Mouse (Mus musculus) thymus, adult 2 months (tissue): ENCODE results near the gene Map4k5. TPM values are rescaled to one million over a fixed set of nuclear protein-coding genes. Genes with fewer than 3 reads are reported as not detected.

Experiments
- DNase-seq: peaks from one replicate; pipeline ENCODE4 v3.0.0; 2021
- H3K27ac ChIP-seq: fragments of 200-500 bp; 2 replicates; pipeline ENCODE4 v1.5.1; 2012; ENCODE audit warnings: low read length, control low read depth; ENCODE audit not compliant: control insufficient read depth, insufficient read depth
- H3K27me3 ChIP-seq: fragments of 200-500 bp; 2 replicates; pipeline ENCODE4 v1.6.1; 2012; ENCODE audit warnings: mild to moderate bottlenecking, low read length, moderate library complexity, mixed read lengths; ENCODE audit not compliant: control insufficient read depth, insufficient read depth
- H3K36me3 ChIP-seq: fragments of 200-500 bp; 2 replicates; pipeline ENCODE4 v1.6.1; 2012; ENCODE audit warnings: mild to moderate bottlenecking, low read length, moderate library complexity; ENCODE audit not compliant: control insufficient read depth, insufficient read depth
- H3K4me1 ChIP-seq: fragments of 200-500 bp; replicated peaks from 2 replicates; pipeline ENCODE4 v1.6.1; 2012; ENCODE audit warnings: low read length; ENCODE audit not compliant: control insufficient read depth, insufficient read depth
- H3K4me3 ChIP-seq: fragments of 200-500 bp; 2 replicates; pipeline ENCODE4 v1.5.1; 2012; ENCODE audit warnings: mild to moderate bottlenecking, low read length, control low read depth, moderate library complexity; ENCODE audit not compliant: control insufficient read depth, insufficient read depth
- CTCF ChIP-seq: fragments of 200-500 bp; IDR thresholded peaks from 2 replicates; pipeline ENCODE4 v1.5.1; 2012; ENCODE audit warnings: mild to moderate bottlenecking, control low read depth, low read length, moderate library complexity, borderline replicate concordance; ENCODE audit not compliant: control insufficient read depth, poor library complexity, insufficient read depth; ENCODE audit errors: extremely low read depth
- POLR2A ChIP-seq: fragments of 200-500 bp; IDR thresholded peaks from 2 replicates; pipeline ENCODE4 v1.6.1; 2012; ENCODE audit warnings: mild to moderate bottlenecking, low read length, control low read depth, moderate library complexity; ENCODE audit not compliant: control insufficient read depth, poor library complexity, insufficient read depth; ENCODE audit errors: extremely low read depth
- WGBS: fragments of 180-500 bp; shearing (Covaris S2); methylation state at CpG from one replicate; pipeline ENCODE4 v1.1.7; 2018; 5-methylcytosine and 5-hydroxymethylcytosine counted together
- polyA plus RNA-seq: library from polyadenylated mRNA; depleted of rRNA; stranded (reverse); fragments of >200 nt; gene quantifications from 2 replicates; pipeline ENCODE4 v1.2.3, GENCODE M21; 2012

Map4k5 gene
- polyA plus RNA-seq, 1 experiment: 11.3 TPM

DNA sequence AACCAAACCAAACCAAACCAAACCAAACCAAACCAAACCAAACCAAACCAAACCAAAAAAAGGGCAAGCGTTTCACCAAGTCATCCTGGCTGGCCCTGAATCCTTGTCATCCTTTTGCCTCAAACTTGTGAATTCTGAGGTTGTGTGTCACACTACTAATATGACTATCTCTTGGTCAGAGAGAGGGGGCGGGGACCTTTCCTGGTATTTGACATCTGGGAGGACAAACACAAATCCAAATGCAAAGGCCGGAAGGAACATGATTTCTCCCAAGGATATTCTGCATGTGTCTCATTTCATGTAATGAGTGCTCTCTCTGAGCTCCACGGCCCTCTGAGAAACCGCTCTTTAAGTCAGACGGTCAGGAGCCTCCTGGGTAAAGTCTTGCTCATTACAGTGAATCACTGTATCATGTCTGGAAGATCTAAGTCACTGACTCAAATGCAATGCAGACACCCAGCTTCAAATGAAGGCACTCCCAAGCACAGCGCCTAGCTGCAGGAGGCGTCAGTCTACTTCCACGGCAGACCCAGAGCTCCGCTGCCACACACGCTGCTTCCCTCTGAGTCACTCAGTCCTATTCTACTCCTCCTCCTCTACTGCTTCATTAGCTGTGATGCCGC, 58.9 kb downstream of the Map4k5 start:
- no peak for TF ChIP-seq CTCF
- TF ChIP-seq POLR2A: no peak
- H3K4me1 ChIP-seq: peaks cover 6% of the 10 kb centered on the region; the same call in 1 of the 2 replicates
- H3K4me3 ChIP-seq: no peak overlapping the region
- no peak for DNase-seq
- no peaks in the 10 kb centered on the region for H3K36me3 ChIP-seq
- H3K27me3 ChIP-seq: no peaks in the 10 kb centered on the region
- no peak overlapping the region for H3K27ac ChIP-seq
- WGBS: 96% methylated on average over 12 of the region's 12 CpGs

DNA sequence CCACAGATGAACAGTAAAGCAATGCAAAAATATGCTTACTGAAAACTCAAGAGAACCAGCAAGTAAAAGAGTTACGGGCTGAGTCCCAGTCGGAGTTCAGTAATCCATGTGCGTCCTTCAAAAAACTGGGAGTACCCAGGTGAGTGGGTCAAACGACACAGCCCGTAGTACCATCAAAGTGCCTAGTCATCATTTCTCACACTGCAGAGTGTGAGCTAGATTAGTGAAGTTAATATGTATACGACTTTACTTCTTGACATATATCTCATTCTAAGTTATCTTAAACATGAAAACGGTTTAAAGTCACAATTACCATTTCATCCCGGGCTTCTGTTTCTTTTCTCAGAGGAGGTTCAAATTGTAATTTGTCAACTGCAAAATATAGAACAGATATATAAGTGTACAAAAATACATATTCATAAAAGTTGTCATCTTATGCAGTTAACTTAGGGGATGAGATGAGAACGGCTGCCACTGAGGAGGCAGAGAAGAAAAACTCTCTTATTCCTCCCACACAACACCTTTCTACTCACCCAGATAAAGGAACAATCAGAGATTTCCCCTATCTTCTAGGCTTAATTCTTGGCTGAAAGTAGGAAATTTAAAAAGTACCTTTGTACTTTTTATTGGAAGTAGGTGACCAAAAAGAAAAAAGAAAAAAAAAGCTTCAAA, 61.6 kb downstream of the Map4k5 start:
- TF ChIP-seq CTCF (no peak), POLR2A (no peak)
- 97% methylated on average over 9 of the region's 9 CpGs for WGBS
- H3K36me3 ChIP-seq: peaks cover 3% of the 10 kb centered on the region

DNA sequence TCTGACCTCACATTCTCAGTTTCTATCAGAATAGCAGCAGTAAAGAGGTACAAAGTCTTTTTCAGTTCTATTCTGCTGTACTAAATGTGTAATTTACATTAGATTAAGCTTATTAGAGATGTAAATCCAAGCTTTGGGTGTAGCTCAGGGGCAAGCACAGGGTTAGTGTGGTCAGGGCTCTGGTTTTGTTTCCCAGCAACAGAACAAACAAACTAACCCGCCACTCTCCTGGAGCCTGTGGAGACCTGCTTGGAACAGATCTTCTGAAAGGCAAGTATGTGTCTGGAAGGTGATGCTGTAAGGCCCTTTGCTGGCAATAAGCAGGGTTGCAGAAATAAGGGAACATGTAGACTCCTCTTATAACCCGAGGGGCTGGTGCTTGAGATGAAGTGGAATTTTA, 64.8 kb downstream of the Map4k5 start:
- 83% methylated on average over 2 of the region's 2 CpGs for WGBS
- Histone ChIP-seq H3K4me1 (no peaks in the 10 kb centered on the region), H3K27me3 (no peaks in the 10 kb centered on the region), H3K27ac (no peak overlapping the region), H3K4me3 (no peak overlapping the region), H3K36me3 (peaks cover 16% of the 10 kb centered on the region)
- TF ChIP-seq POLR2A (no peak), CTCF (no peak)
- no peak for DNase-seq

More for the DNA sequence above, 61.6 kb downstream of the Map4k5 start:
- DNase-seq: no peak
- Histone ChIP-seq H3K4me1 (no peaks in the 10 kb centered on the region), H3K27me3 (no peaks in the 10 kb centered on the region), H3K27ac (no peak overlapping the region), H3K4me3 (no peak overlapping the region)

DNA sequence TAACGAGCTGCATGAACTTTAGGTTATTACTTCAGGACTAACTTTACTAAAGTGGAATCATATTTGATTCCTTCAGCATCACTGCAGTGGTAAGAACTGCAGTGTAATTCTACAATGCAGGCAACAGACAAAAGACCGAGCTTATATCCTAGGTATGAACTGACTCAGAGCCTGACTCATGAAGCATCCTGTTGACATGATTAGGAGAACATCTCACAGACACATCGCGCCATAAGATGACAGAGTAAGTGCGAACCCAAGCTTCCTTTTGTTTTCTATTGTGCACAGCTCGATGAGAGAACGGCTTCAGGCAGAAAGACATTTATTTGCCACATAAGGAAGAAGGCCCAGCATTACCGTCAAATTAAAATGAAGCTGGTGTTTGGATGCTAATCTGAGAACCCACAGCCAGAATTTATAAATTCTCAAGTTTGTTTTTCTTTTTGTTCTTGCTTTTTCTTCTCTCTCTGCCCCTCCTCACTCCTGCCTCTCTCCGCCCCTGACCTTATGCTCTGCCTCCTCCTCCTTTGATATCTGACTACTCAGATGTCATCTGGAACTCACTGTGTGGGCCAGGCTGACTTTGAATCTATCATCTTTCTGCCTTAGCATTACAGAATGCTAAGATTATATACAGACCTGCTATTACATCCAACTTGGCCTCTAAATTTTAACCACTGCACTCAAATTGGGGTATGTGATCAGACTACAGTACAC, 68.0 kb downstream of the Map4k5 start:
- WGBS: 94% methylated on average over 9 of the region's 9 CpGs
- Histone ChIP-seq H3K27ac (no peak overlapping the region), H3K27me3 (no peaks in the 10 kb centered on the region), H3K4me3 (no peak overlapping the region), H3K36me3 (peaks cover 17% of the 10 kb centered on the region), H3K4me1 (0 out of 2 replicates have a peak, but pooled peaks cover 2% of the 10 kb centered on the region)
- TF ChIP-seq CTCF (no peak), POLR2A (no peak)
- DNase-seq: no peak

DNA sequence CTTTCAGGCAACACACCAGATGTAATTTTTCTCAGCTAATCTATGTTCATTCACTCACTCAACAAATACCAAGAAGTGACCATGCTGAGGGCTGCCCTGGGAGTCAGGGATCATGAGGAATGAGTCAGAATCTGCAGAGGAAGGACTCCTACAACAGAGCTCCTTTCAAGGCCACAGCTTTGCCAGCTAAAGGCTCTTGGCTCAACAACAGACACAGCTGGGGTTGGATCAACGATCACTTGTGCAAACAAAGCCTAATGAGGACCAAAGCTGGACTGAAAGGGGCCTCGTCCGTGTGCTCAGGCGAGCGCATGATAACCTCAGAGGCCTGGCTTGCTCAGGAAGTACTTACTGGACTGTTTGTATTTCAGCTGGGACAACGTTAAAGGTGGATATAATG, 78.7 kb downstream of the Map4k5 start:
- TF ChIP-seq CTCF: no peak
- no peak for TF ChIP-seq POLR2A
- 85% methylated on average over 6 of the region's 6 CpGs for WGBS
- Histone ChIP-seq H3K4me1 (no peaks in the 10 kb centered on the region), H3K27me3 (no peaks in the 10 kb centered on the region), H3K4me3 (no peak overlapping the region), H3K36me3 (peaks cover 9% of the 10 kb centered on the region), H3K27ac (no peak overlapping the region)
- no peak for DNase-seq

DNA sequence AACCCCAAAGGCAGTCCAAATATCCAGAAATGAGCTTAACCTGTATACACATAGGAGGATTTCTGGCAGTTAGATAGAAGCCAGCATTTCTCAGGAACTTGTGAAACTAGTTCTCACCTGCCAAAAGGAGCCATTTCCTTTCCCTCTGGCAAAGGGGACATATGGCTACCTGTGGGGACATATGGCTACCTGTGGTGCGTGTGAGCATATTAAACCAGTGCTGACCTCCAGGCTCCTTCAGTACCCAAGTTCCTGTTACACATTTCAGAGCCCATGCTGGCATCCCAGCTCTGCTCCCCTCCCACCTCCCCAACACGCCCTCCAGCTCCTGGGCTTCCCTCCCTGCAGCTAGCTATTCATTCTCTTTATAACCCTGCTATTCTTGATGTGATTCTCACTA, 79.4 kb downstream of the Map4k5 start:
- Histone ChIP-seq H3K27me3 (no peaks in the 10 kb centered on the region), H3K27ac (no peak overlapping the region), H3K4me3 (no peak overlapping the region), H3K4me1 (no peaks in the 10 kb centered on the region), H3K36me3 (peaks cover 13% of the 10 kb centered on the region)
- WGBS: 94% methylated on average over 2 of the region's 2 CpGs
- no peak for TF ChIP-seq CTCF
- no peak for TF ChIP-seq POLR2A
- DNase-seq: no peak

DNA sequence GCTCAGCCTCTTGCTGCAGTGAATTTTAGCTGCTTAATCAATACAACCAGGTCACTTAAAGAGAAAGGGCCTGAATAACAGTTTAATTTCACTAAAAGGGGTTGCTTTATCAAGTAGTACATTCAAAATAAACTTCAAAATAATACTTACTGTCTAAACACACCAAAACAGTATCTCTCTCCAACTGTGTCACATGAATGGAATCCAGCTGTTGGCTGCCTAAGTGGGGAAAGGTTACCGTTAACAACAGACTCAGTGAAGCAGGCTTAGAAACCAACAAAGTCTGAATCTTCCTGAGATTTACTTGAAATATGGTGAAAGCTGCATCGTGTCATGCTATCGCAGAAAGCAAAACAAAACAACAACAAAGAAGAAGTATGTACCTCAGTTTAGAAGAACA, 80.0 kb downstream of the Map4k5 start:
- Histone ChIP-seq H3K27ac (no peak overlapping the region), H3K4me1 (no peaks in the 10 kb centered on the region), H3K36me3 (peaks cover 13% of the 10 kb centered on the region), H3K4me3 (no peak overlapping the region), H3K27me3 (no peaks in the 10 kb centered on the region)
- TF ChIP-seq POLR2A: no peak
- no peak for TF ChIP-seq CTCF
- no peak for DNase-seq
- WGBS: 94% methylated on average over 3 of the region's 3 CpGs
